Mouse (Mus musculus) spleen, adult 2 months (tissue): ENCODE data around the gene Lbr.

Experiments used
- CTCF ChIP-seq: fragments of 200-500 bp; IDR thresholded peaks from 2 replicates; pipeline ENCODE4 v1.5.1; 2011; ENCODE audit warnings: mild to moderate bottlenecking, inconsistent platforms; ENCODE audit not compliant: insufficient read depth, insufficient read length, insufficient replicate concordance; ENCODE audit errors: extremely low read depth
- POLR2A ChIP-seq: fragments of 200-500 bp; IDR thresholded peaks from 2 replicates; pipeline ENCODE4 v1.6.1; 2011; ENCODE audit warnings: low read depth, low read length, inconsistent platforms

- TF ChIP-seq CTCF, result no peak
- TF ChIP-seq POLR2A, result no peak
These were observed 8.9 kb upstream of the Lbr start for GRCm38 (mm10) chr1:181851521-181852310.
